Mouse (Mus musculus) myocyte (in vitro differentiated cells): ENCODE measurements around the gene Rnaseh2c.

Source experiments
- CEBPB ChIP-seq: IDR thresholded peaks from 2 replicates; pipeline ENCODE4 v1.6.1; 2011; ENCODE audit warnings: mild to moderate bottlenecking, moderate library complexity; ENCODE audit not compliant: poor library complexity, insufficient read depth, severe bottlenecking
- E2F4 ChIP-seq: IDR thresholded peaks from one replicate; pipeline ENCODE4 v1.6.1; 2011; ENCODE audit warnings: mild to moderate bottlenecking, control low read depth, moderate library complexity; ENCODE audit not compliant: insufficient read depth
- MAX ChIP-seq: IDR thresholded peaks from one replicate; pipeline ENCODE4 v1.6.1; 2011; ENCODE audit warnings: low read depth, mild to moderate bottlenecking, control low read depth
- MYOD1 ChIP-seq, 3 experiments: IDR thresholded peaks; one replicate each; pipeline ENCODE4 v1.6.1; 2011; ENCODE audit warnings: control low read depth in 2 of 3, low read depth in 2 of 3, mild to moderate bottlenecking in 2 of 3, moderate library complexity in 1 of 3; ENCODE audit not compliant: insufficient read length in 2 of 3, control insufficient read depth in 1 of 3
- POLR2A ChIP-seq: IDR thresholded peaks from one replicate; pipeline ENCODE4 v1.6.1; 2011; ENCODE audit warnings: low read depth, mild to moderate bottlenecking, control low read depth, moderate library complexity; ENCODE audit not compliant: insufficient read length
- POLR2AphosphoS2 ChIP-seq: IDR thresholded peaks from one replicate; pipeline ENCODE4 v1.6.1; 2011; ENCODE audit warnings: low read depth, control low read depth; ENCODE audit not compliant: insufficient read length
- REST ChIP-seq: IDR thresholded peaks from one replicate; pipeline ENCODE4 v1.6.1; 2011; ENCODE audit warnings: mild to moderate bottlenecking, control low read depth, moderate library complexity; ENCODE audit not compliant: insufficient read depth, insufficient read length
- SRF ChIP-seq: IDR thresholded peaks from one replicate; pipeline ENCODE4 v1.6.1; 2011; ENCODE audit warnings: low read depth; ENCODE audit not compliant: control insufficient read depth, insufficient read length
- TCF12 ChIP-seq: IDR thresholded peaks from one replicate; pipeline ENCODE4 v1.6.1; 2011; ENCODE audit warnings: mild to moderate bottlenecking, control low read depth; ENCODE audit not compliant: poor library complexity, insufficient read depth, severe bottlenecking
- TCF3 ChIP-seq: IDR thresholded peaks from one replicate; pipeline ENCODE4 v1.6.1; 2011; ENCODE audit warnings: low read depth, control low read depth; ENCODE audit not compliant: insufficient read length
- USF1 ChIP-seq: IDR thresholded peaks from one replicate; pipeline ENCODE4 v1.6.1; 2011; ENCODE audit warnings: low read depth, mild to moderate bottlenecking, control low read depth, moderate library complexity

DNA sequence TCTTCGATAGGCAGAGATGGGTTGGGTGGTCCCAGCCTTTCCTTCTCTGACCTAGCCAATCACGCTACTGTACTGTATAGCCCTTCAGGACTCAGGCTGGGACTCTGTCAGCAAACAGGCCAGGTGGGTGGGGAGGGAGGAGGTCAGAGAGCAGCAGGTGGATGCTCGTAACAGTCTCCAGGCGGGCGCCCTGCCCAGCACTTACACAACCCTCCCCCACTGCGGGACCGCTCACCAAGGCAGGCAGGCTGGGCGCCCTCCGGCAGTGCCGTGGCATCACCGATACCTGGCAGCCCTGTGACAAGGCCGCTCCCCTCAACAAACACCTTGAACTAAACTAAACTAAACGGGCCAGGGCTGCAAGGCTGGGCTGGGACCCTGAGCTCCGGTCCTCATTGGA is 47.5 kb upstream of the Rnaseh2c start:
- TF ChIP-seq POLR2A (no peak), POLR2AphosphoS2 (no peak), CEBPB (no peak), MYOD1 (IDR thresholded peaks at IDR 0.05; ENCODE audit: control insufficient read depth in 1 of 3, insufficient read length in 2 of 3, low read depth in 2 of 3) (no peak), E2F4 (no peak), TCF3 (no peak), REST (no peak), TCF12 (no peak), MAX (no peak), USF1 (no peak), SRF (no peak)
